Mouse (Mus musculus): ENCODE measurements around the gene Arhgap20. TPM values are rescaled to one million over a fixed set of nuclear protein-coding genes. Genes with fewer than 3 reads are reported as not detected.

Gene Arhgap20
- polyA plus RNA-seq, 1 experiment from 2014 or later = 7.8 TPM

DNA sequence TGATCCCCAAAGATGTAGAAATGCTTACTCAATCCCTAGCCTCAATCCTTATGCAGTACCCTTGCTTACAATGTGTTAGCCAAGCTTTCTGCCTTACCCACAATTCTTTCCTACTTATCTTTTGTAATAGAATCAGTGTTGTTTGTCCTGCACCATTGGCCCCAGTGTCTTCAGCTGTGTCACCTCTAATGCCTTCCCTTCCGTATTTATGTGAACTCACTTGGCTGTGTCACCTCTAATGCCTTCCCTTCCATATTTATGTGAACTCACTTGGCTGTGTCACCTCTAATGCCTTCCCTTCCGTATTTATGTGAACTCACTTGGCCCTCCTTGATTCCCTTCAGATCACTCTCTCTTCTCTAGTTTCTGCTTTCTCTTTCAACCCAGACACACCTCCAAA lies 4.1 kb upstream of the Arhgap20 start:
- no peak overlapping the region for H3K9ac ChIP-seq (ENCODE audit: low read depth, low read length)
- H3K27me3 ChIP-seq (ENCODE audit: control insufficient read depth, insufficient read depth, low read length) = peaks cover 2% of the 10 kb centered on the region
- no peak overlapping the region for H3K4me2 ChIP-seq (replicated peaks; ENCODE audit: low read depth, low read length)
- H3K27ac ChIP-seq (ENCODE audit: low read depth, low read length) = no peak overlapping the region
- no peaks in the 10 kb centered on the region for H3K36me3 ChIP-seq (ENCODE audit: control insufficient read depth, insufficient read depth, low read length)
- no peak for DNase-seq (ENCODE audit: low spot score)
- H3K4me1 ChIP-seq (replicated peaks; ENCODE audit: control insufficient read depth, insufficient read depth, low read length) = no peaks in the 10 kb centered on the region
- 78% methylated on average over 2 of the region's 2 CpGs for WGBS
- H3K4me3 ChIP-seq (ENCODE audit: low read depth, low read length) = no peak overlapping the region
- no peak for ATAC-seq (ENCODE audit: low FRiP score)
- H3K9me3 ChIP-seq (ENCODE audit: control insufficient read depth, low read length) = no peaks in the 10 kb centered on the region

GRCm38 (mm10) chr9:51764041-51764875 lies 879 bp upstream of the Arhgap20 start:
- DNase-seq (ENCODE audit: low spot score) = no peak

DNA sequence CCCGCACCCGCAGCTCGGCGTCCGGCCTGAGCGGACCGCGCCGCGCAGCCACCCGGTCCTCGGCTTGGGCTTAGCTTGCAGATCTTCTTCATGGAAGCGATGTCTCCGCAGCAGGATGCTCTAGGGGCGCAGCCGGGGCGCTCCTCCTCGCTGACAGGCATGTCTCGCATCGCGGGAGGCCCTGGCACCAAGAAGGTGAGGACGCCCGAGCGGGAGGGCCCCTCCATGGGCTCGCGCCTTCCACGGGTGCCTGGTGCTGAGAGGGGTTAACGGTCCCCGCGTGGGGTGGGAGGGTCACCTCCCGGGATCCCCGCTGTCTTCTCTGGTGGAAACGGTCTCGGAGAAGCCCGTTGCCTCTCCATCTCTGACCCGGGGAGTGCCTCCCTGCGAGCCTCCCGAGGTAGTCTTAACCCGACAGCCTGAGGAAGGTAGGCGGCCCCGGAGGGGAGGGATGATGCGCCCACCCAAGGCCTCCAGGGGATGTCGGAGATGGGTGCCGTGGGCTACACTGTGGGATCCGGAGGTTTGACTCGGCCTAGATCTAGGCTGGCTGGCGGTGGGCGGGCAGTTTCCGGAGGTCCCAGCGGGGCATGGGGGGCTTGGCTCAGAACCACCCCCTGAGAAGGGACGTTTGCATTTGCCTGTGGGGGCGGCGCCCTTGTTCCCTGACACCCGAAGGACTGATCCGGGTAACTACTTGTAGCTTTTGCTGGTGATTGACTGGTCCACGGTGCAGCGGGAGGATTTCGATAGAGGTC lies 459 bp downstream of the Arhgap20 start:
- DNase-seq (ENCODE audit: low spot score) (peak; percentile 53), ATAC-seq (ENCODE audit: low FRiP score) (peak; percentile 39)
- Histone ChIP-seq H3K9me3 (ENCODE audit: control insufficient read depth, low read length) (no peaks in the 10 kb centered on the region), H3K9ac (ENCODE audit: low read depth, low read length) (peak overlapping the region; percentile 66), H3K27ac (ENCODE audit: low read depth, low read length) (peak overlapping the region; percentile 47; the same call in 1 of the 2 replicates), H3K4me3 (ENCODE audit: low read depth, low read length) (peak overlapping the region; percentile 69), H3K4me1 (replicated peaks; ENCODE audit: control insufficient read depth, insufficient read depth, low read length) (no peaks in the 10 kb centered on the region), H3K36me3 (ENCODE audit: control insufficient read depth, insufficient read depth, low read length) (no peaks in the 10 kb centered on the region), H3K27me3 (ENCODE audit: control insufficient read depth, insufficient read depth, low read length) (peaks cover 2% of the 10 kb centered on the region), H3K4me2 (replicated peaks; ENCODE audit: low read depth, low read length) (peak overlapping the region; percentile 95)
- WGBS = under 1% methylated on average over 40 of the region's 58 CpGs

More at GRCm38 (mm10) chr9:51764041-51764875, 879 bp upstream of the Arhgap20 start:
- WGBS = 11% methylated on average over 12 of the region's 12 CpGs
- H3K9me3 ChIP-seq (ENCODE audit: control insufficient read depth, low read length) = no peaks in the 10 kb centered on the region
- peak; percentile 53; the same call in 1 of the 2 replicates for ATAC-seq (ENCODE audit: low FRiP score)
- peak overlapping the region; percentile 69 for H3K4me3 ChIP-seq (ENCODE audit: low read depth, low read length)
- H3K4me2 ChIP-seq (replicated peaks; ENCODE audit: low read depth, low read length) = peak overlapping the region; percentile 95
- no peaks in the 10 kb centered on the region for H3K36me3 ChIP-seq (ENCODE audit: control insufficient read depth, insufficient read depth, low read length)
- H3K27me3 ChIP-seq (ENCODE audit: control insufficient read depth, insufficient read depth, low read length) = peaks cover 2% of the 10 kb centered on the region
- no peaks in the 10 kb centered on the region for H3K4me1 ChIP-seq (replicated peaks; ENCODE audit: control insufficient read depth, insufficient read depth, low read length)
- peak overlapping the region; percentile 48; the same call in 1 of the 2 replicates for H3K27ac ChIP-seq (ENCODE audit: low read depth, low read length)
- H3K9ac ChIP-seq (ENCODE audit: low read depth, low read length) = peak overlapping the region; percentile 66

- Histone ChIP-seq H3K27ac (ENCODE audit: low read depth, low read length) (no peak overlapping the region), H3K4me3 (ENCODE audit: low read depth, low read length) (peak overlapping the region; percentile 69), H3K36me3 (ENCODE audit: control insufficient read depth, insufficient read depth, low read length) (no peaks in the 10 kb centered on the region), H3K4me2 (replicated peaks; ENCODE audit: low read depth, low read length) (peak overlapping the region; percentile 95), H3K27me3 (ENCODE audit: control insufficient read depth, insufficient read depth, low read length) (peaks cover 2% of the 10 kb centered on the region), H3K9me3 (ENCODE audit: control insufficient read depth, low read length) (no peaks in the 10 kb centered on the region), H3K4me1 (replicated peaks; ENCODE audit: control insufficient read depth, insufficient read depth, low read length) (no peaks in the 10 kb centered on the region), H3K9ac (ENCODE audit: low read depth, low read length) (peak overlapping the region; percentile 66; the same call in 1 of the 2 replicates)
- ATAC-seq (ENCODE audit: low FRiP score) = peak; percentile 71
- under 1% methylated on average over 29 of the region's 29 CpGs for WGBS
- peak; percentile 76 for DNase-seq (ENCODE audit: low spot score)
Observed at GRCm38 (mm10) chr9:51766175-51767062, 1.3 kb downstream of the Arhgap20 start.

GRCm38 (mm10) chr9:51774201-51774600 lies 9.1 kb downstream of the Arhgap20 start:
- no peaks in the 10 kb centered on the region for H3K36me3 ChIP-seq (ENCODE audit: control insufficient read depth, insufficient read depth, low read length)
- no peak overlapping the region for H3K4me3 ChIP-seq (ENCODE audit: low read depth, low read length)
- H3K27ac ChIP-seq (ENCODE audit: low read depth, low read length) = no peak overlapping the region
- WGBS = 86% methylated on average over 3 of the region's 3 CpGs
- no peaks in the 10 kb centered on the region for H3K4me1 ChIP-seq (replicated peaks; ENCODE audit: control insufficient read depth, insufficient read depth, low read length)
- no peaks in the 10 kb centered on the region for H3K27me3 ChIP-seq (ENCODE audit: control insufficient read depth, insufficient read depth, low read length)
- H3K9ac ChIP-seq (ENCODE audit: low read depth, low read length) = no peak overlapping the region
- DNase-seq (ENCODE audit: low spot score) (no peak), ATAC-seq (ENCODE audit: low FRiP score) (no peak)
- no peaks in the 10 kb centered on the region for H3K9me3 ChIP-seq (ENCODE audit: control insufficient read depth, low read length)
- H3K4me2 ChIP-seq (replicated peaks; ENCODE audit: low read depth, low read length) = no peak overlapping the region

- H3K27me3 ChIP-seq (ENCODE audit: control insufficient read depth, insufficient read depth, low read length) = no peaks in the 10 kb centered on the region
- H3K36me3 ChIP-seq (ENCODE audit: control insufficient read depth, insufficient read depth, low read length) = no peaks in the 10 kb centered on the region
- H3K9ac ChIP-seq (ENCODE audit: low read depth, low read length) = no peak overlapping the region
- no peaks in the 10 kb centered on the region for H3K9me3 ChIP-seq (ENCODE audit: control insufficient read depth, low read length)
- H3K4me3 ChIP-seq (ENCODE audit: low read depth, low read length) = no peak overlapping the region
- H3K4me1 ChIP-seq (replicated peaks; ENCODE audit: control insufficient read depth, insufficient read depth, low read length) = no peaks in the 10 kb centered on the region
- 81% methylated on average over 2 of the region's 2 CpGs for WGBS
- no peak overlapping the region for H3K4me2 ChIP-seq (replicated peaks; ENCODE audit: low read depth, low read length)
- no peak for DNase-seq (ENCODE audit: low spot score)
- ATAC-seq (ENCODE audit: low FRiP score) = no peak
- no peak overlapping the region for H3K27ac ChIP-seq (ENCODE audit: low read depth, low read length)
Observed at GRCm38 (mm10) chr9:51776459-51776858, 11.3 kb downstream of the Arhgap20 start.

DNA sequence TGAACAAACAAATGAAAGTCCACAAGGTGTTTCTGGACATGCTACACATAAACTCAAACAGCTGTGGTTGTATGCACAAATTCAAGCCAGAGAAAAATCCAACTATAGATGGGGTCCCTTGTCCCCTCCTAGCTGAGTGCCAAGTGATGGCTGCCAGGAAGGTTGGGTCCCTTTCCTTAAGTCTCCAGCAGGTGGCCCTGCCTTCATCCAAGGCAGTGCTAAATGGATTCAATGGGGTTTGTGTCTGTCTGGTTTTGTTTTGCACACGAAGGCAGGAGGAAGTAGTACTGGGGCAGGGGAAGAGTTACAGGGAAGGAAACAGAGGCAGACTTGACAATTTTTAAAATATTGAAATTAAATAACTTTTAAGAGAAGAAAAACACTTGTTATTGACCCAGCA lies 12.0 kb downstream of the Arhgap20 start:
- WGBS = 0% methylated on average over 1 of the region's 1 CpGs
- DNase-seq (ENCODE audit: low spot score) (peak; percentile 34), ATAC-seq (ENCODE audit: low FRiP score) (no peak)
- no peaks in the 10 kb centered on the region for H3K9me3 ChIP-seq (ENCODE audit: control insufficient read depth, low read length)
- no peak overlapping the region for H3K4me2 ChIP-seq (replicated peaks; ENCODE audit: low read depth, low read length)
- no peaks in the 10 kb centered on the region for H3K4me1 ChIP-seq (replicated peaks; ENCODE audit: control insufficient read depth, insufficient read depth, low read length)
- H3K36me3 ChIP-seq (ENCODE audit: control insufficient read depth, insufficient read depth, low read length) = no peaks in the 10 kb centered on the region
- H3K9ac ChIP-seq (ENCODE audit: low read depth, low read length) = no peak overlapping the region
- no peak overlapping the region for H3K27ac ChIP-seq (ENCODE audit: low read depth, low read length)
- H3K4me3 ChIP-seq (ENCODE audit: low read depth, low read length) = no peak overlapping the region
- H3K27me3 ChIP-seq (ENCODE audit: control insufficient read depth, insufficient read depth, low read length) = no peaks in the 10 kb centered on the region

DNA sequence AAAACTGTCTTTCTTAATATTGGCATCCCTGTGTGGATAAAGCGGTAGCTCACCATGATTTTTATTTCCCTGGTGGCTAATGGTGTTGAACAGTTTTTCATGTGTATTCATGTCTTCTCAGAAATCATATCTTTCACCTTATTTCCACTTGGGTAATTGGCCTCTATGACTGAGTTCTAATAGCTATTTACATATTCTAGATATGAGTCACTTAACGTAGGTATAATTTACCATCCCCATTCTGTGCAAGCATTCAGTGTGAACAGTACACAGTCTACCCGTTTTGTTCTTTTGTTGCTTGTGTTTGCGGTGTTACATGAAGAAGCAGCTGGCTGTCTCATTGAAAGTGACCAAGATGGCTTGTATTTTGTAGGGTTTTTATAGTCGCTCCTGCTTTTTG lies 14.1 kb downstream of the Arhgap20 start:
- DNase-seq (ENCODE audit: low spot score) (no peak), ATAC-seq (ENCODE audit: low FRiP score) (no peak)
- no peak overlapping the region for H3K27ac ChIP-seq (ENCODE audit: low read depth, low read length)
- H3K9ac ChIP-seq (ENCODE audit: low read depth, low read length) = no peak overlapping the region
- 88% methylated on average over 5 of the region's 5 CpGs for WGBS
- no peaks in the 10 kb centered on the region for H3K36me3 ChIP-seq (ENCODE audit: control insufficient read depth, insufficient read depth, low read length)
- H3K27me3 ChIP-seq (ENCODE audit: control insufficient read depth, insufficient read depth, low read length) = no peaks in the 10 kb centered on the region
- H3K9me3 ChIP-seq (ENCODE audit: control insufficient read depth, low read length) = no peaks in the 10 kb centered on the region
- H3K4me2 ChIP-seq (replicated peaks; ENCODE audit: low read depth, low read length) = no peak overlapping the region
- no peaks in the 10 kb centered on the region for H3K4me1 ChIP-seq (replicated peaks; ENCODE audit: control insufficient read depth, insufficient read depth, low read length)
- H3K4me3 ChIP-seq (ENCODE audit: low read depth, low read length) = no peak overlapping the region
